Mouse (Mus musculus): Measurements from ENCODE around the gene Abl1. TPM values are rescaled to one million over a fixed set of nuclear protein-coding genes. Genes with fewer than 3 reads are reported as not detected.

Abl1 gene
- polyA plus RNA-seq, 1 experiment from 2014 or later, result 41.2 TPM

DNA sequence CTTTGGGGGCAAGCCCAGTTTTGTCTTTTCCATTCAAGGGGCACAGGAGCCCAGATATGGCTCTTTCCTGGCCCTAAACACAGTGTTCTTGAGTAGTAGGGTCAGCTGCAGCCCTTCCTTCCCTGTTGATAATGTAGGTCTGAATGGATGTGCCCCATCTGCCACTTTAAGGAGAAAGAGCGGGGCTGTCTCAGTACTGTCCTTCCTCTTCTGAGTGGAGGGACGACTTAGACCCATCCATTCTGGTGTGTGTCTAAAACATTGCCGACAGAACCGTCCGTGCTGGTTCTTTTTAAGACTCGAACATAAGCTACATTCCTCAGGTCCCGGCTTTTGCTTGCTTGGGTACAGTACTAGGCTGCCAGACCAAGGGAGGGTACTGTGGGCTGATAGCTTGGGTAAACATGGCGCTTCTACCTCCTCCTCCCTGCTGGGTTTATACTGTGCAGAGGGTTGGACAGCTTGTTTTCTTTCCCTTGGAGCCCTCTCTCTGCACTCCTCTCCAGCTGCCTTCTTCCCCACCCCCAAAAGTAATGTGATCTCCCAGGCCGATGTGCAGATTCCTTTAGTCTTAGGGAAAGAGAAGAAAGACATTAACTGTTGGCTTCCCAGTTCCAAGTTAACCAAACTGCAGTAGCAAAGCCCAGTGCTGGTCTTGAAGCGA is 61.0 kb downstream of the Abl1 start:
- H3K4me3 ChIP-seq, result peak overlapping the region; percentile 8; the same call in 1 of the 2 replicates
- 15% methylated on average over 10 of the region's 10 CpGs for WGBS
- peak overlapping the region; percentile 75 for H3K27ac ChIP-seq (ENCODE audit: poor library complexity, severe bottlenecking)
- H3K4me2 ChIP-seq, result peak overlapping the region; percentile 58
- H3K36me3 ChIP-seq, result peaks cover 4% of the 10 kb centered on the region; the same call in 1 of the 2 replicates
- H3K9me3 ChIP-seq (replicated peaks), result no peaks in the 10 kb centered on the region
- H3K4me1 ChIP-seq (replicated peaks), result peaks cover 69% of the 10 kb centered on the region
- no peaks in the 10 kb centered on the region for H3K27me3 ChIP-seq (replicated peaks)
- peak; percentile 79 for ATAC-seq (ENCODE audit: insufficient number of reproducible peaks, low FRiP score)
- H3K9ac ChIP-seq, result peak overlapping the region; percentile 39; the same call in 1 of the 2 replicates

DNA sequence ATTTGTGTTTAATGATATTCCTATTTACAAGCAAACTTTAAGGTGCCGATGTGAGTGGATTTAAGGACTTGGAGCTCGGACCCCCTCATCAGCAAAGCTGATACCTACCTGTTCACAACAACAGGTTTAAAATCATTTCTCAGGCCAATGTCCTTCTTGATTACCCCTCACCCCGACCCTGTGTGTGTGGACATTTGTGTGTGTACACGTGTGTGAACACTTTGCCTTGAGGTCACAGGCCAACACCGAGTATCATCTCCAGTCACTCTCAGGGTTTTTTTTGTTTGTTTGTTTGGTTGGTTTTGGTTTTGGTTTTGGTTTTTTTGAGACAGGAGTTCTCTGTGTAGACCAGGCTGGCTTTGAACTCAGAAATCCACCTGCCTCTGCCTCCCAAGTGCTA is 62.0 kb downstream of the Abl1 start:
- H3K27me3 ChIP-seq (replicated peaks), result no peaks in the 10 kb centered on the region
- peaks cover 4% of the 10 kb centered on the region; the same call in 1 of the 2 replicates for H3K36me3 ChIP-seq
- WGBS, result 80% methylated on average over 5 of the region's 5 CpGs
- H3K4me3 ChIP-seq, result no peak overlapping the region
- H3K9ac ChIP-seq, result no peak overlapping the region
- no peak overlapping the region for H3K4me2 ChIP-seq
- 0 out of 2 replicates have a peak, but pooled peaks cover 4% of the 10 kb centered on the region for H3K9me3 ChIP-seq (replicated peaks)
- no peak for ATAC-seq (ENCODE audit: insufficient number of reproducible peaks, low FRiP score)
- H3K27ac ChIP-seq (ENCODE audit: poor library complexity, severe bottlenecking), result no peak overlapping the region
- peaks cover 63% of the 10 kb centered on the region for H3K4me1 ChIP-seq (replicated peaks)

DNA sequence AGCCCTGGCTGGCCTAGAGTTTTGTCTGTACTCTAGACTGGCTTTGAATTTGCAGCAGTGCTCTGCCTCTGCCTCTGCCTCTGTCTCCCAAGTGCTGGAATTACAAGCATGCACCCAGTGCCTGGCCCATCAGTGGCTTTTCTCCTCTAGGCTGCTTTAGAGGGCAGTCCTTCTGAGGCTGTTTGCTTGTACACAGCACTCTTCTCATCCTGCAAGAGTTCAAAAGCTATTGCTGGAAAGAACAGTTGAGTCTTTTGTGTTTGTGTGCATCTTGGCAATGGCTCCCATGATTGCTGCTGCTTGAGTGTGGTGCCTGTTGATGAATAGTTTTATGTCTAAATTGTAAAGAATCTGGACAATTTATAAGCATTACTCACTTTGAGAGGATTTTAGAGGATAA is 69.3 kb downstream of the Abl1 start:
- no peak overlapping the region for H3K4me3 ChIP-seq
- H3K4me1 ChIP-seq (replicated peaks), result peaks cover 45% of the 10 kb centered on the region
- no peaks in the 10 kb centered on the region for H3K27me3 ChIP-seq (replicated peaks)
- no peak for ATAC-seq (ENCODE audit: insufficient number of reproducible peaks, low FRiP score)
- no peak overlapping the region for H3K9ac ChIP-seq
- no peak overlapping the region for H3K4me2 ChIP-seq
- peaks cover 7% of the 10 kb centered on the region; the same call in 1 of the 2 replicates for H3K36me3 ChIP-seq
- H3K9me3 ChIP-seq (replicated peaks), result 0 out of 2 replicates have a peak, but pooled peaks cover 4% of the 10 kb centered on the region
- H3K27ac ChIP-seq (ENCODE audit: poor library complexity, severe bottlenecking), result peak overlapping the region; percentile 82

DNA sequence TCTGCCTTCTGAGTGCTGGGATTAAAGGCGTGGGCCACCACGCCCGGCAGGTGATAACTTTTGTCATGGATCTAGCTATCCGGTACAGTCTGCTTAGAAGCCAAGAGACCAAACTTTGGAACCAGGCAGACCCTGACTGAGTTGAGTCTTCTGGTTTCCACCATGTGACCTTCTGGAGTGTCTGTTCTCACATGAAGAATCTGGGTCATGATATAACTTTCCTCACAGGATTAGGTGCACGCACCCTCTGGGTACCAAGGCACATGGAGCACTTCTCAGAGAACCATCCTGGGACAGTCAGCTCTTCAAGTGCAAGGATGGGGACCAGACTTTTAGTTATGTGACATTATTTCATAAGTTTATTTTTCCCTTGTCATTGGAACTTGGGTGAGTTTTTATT is 70.8 kb downstream of the Abl1 start:
- Histone ChIP-seq H3K27ac (ENCODE audit: poor library complexity, severe bottlenecking) (peak overlapping the region; percentile 98; the same call in 1 of the 2 replicates), H3K4me2 (peak overlapping the region; percentile 86), H3K9ac (peak overlapping the region; percentile 99; the same call in 1 of the 2 replicates), H3K4me1 (replicated peaks) (peaks cover 51% of the 10 kb centered on the region), H3K36me3 (peaks cover 5% of the 10 kb centered on the region; the same call in 1 of the 2 replicates), H3K27me3 (replicated peaks) (no peaks in the 10 kb centered on the region), H3K9me3 (replicated peaks) (0 out of 2 replicates have a peak, but pooled peaks cover 4% of the 10 kb centered on the region), H3K4me3 (peak overlapping the region; percentile 90)
- 82% methylated on average over 5 of the region's 5 CpGs for WGBS
- no peak for ATAC-seq (ENCODE audit: insufficient number of reproducible peaks, low FRiP score)

DNA sequence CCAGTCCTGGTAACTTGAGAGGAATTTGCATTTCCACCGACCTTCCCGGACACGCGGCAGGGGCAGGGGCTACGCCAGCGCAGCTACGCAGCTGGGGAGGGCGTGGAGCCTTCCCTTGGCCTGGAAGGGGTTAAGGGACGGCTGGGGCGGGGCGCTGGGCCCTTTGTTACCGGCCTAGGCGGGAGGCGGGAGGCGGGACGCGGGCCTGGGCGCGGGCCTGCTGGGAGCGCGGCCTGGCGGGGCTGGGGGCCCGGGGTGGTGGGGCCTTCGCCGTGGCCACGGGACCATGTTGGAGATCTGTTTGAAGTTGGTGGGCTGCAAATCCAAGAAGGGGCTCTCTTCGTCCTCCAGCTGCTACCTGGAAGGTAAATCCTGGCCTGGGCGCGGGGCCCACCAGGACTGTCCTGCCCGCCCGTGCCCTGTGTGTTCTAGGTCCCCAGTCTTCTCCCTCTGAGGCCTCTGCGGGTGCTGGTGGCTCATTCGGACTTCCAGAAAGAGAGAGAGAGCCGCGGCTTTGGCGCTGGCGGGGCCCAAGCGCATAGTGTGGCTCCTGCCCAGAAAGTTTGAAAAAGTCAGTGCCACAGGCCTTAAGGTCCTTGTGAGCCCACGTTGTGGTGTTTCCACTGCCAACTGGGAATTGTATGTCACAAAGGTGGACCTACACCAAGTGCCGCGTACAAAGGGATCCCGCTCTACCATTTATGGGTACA is 71.7 kb downstream of the Abl1 start:
- 0 out of 2 replicates have a peak, but pooled peaks cover 6% of the 10 kb centered on the region for H3K36me3 ChIP-seq
- H3K27me3 ChIP-seq (replicated peaks), result no peaks in the 10 kb centered on the region
- H3K9ac ChIP-seq, result peak overlapping the region; percentile 99
- peak overlapping the region; percentile 86 for H3K4me2 ChIP-seq
- peak overlapping the region; percentile 90 for H3K4me3 ChIP-seq
- no peaks in the 10 kb centered on the region for H3K9me3 ChIP-seq (replicated peaks)
- H3K4me1 ChIP-seq (replicated peaks), result peaks cover 59% of the 10 kb centered on the region
- under 1% methylated on average over 42 of the region's 42 CpGs for WGBS
- peak; percentile 91 for ATAC-seq (ENCODE audit: insufficient number of reproducible peaks, low FRiP score)
- peak overlapping the region; percentile 98 for H3K27ac ChIP-seq (ENCODE audit: poor library complexity, severe bottlenecking)

DNA sequence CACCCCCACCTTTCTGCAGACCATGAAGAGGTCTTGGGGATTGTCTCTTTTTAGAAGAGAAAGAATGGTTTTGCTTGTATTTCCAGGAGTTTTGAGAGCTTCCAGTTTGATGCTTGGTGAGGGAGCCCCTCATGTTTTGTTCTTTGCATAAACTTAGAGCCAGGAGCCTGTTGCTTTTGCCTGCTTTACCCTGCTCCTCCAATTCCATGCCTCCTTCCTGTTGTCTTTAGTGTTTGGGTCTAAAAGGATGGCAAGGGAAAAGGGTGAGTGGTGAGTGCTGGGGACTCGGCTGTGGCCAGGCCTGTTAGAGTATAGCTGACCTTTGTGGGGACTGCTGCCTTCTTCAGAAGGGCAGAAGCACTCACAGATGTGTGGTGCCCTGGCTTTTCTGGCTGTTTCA is 72.3 kb downstream of the Abl1 start:
- peak overlapping the region; percentile 98 for H3K27ac ChIP-seq (ENCODE audit: poor library complexity, severe bottlenecking)
- peak overlapping the region; percentile 99 for H3K9ac ChIP-seq
- no peak for ATAC-seq (ENCODE audit: insufficient number of reproducible peaks, low FRiP score)
- H3K27me3 ChIP-seq (replicated peaks), result no peaks in the 10 kb centered on the region
- H3K4me1 ChIP-seq (replicated peaks), result peaks cover 64% of the 10 kb centered on the region
- peak overlapping the region; percentile 90 for H3K4me3 ChIP-seq
- 0 out of 2 replicates have a peak, but pooled peaks cover 6% of the 10 kb centered on the region for H3K36me3 ChIP-seq
- peak overlapping the region; percentile 86 for H3K4me2 ChIP-seq
- 0% methylated on average over 1 of the region's 1 CpGs for WGBS
- no peaks in the 10 kb centered on the region for H3K9me3 ChIP-seq (replicated peaks)

DNA sequence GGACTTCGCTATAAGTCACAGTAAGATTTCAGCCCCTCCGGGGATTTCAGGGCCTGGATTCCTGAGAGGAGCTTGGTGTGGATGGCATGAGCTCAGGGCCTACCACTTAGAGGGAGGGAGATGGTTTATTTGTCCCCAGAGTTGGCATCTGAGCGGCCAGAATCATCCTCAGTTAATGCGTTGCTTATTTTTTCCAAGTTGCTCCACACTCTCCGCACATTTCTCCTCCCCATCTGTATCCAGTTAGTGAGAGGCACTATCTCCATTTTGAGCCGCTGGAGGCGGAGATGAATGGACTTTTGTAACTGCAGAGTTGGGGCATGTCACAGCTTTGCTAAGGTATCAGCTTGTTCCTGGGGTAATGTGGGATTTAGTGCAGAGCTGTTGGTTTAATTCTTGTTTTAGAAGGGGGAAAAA is 72.9 kb downstream of the Abl1 start:
- WGBS, result 6% methylated on average over 7 of the region's 7 CpGs
- Histone ChIP-seq H3K4me3 (peak overlapping the region; percentile 90), H3K27ac (ENCODE audit: poor library complexity, severe bottlenecking) (peak overlapping the region; percentile 98), H3K4me1 (replicated peaks) (peaks cover 69% of the 10 kb centered on the region), H3K27me3 (replicated peaks) (no peaks in the 10 kb centered on the region), H3K9ac (peak overlapping the region; percentile 99), H3K4me2 (peak overlapping the region; percentile 86), H3K36me3 (0 out of 2 replicates have a peak, but pooled peaks cover 2% of the 10 kb centered on the region), H3K9me3 (replicated peaks) (no peaks in the 10 kb centered on the region)
- ATAC-seq (ENCODE audit: insufficient number of reproducible peaks, low FRiP score), result no peak

DNA sequence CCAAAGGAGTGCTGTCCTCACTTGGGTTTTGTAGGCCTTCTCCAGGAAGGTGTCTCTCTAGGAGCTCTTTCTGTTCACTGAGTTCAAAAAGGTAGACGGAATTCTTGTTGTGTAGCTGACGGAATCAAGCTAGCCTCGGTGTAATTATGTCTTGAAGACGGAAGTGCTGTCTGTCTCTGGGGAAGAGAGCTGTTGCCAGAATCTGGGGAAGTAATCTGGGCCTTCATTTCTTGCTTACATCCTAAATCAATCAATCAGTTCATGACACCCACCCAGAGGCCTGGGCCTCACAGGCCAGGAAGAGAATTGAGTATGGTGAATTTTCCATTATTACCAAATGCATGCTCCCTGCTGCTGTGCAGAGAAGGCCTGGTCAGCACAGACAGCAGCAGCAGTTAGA is 73.4 kb downstream of the Abl1 start:
- peaks cover 69% of the 10 kb centered on the region for H3K4me1 ChIP-seq (replicated peaks)
- no peak for ATAC-seq (ENCODE audit: insufficient number of reproducible peaks, low FRiP score)
- H3K4me2 ChIP-seq, result peak overlapping the region; percentile 86
- H3K27me3 ChIP-seq (replicated peaks), result no peaks in the 10 kb centered on the region
- no peaks in the 10 kb centered on the region for H3K9me3 ChIP-seq (replicated peaks)
- 0 out of 2 replicates have a peak, but pooled peaks cover 2% of the 10 kb centered on the region for H3K36me3 ChIP-seq
- H3K4me3 ChIP-seq, result peak overlapping the region; percentile 90
- peak overlapping the region; percentile 99 for H3K9ac ChIP-seq
- H3K27ac ChIP-seq (ENCODE audit: poor library complexity, severe bottlenecking), result peak overlapping the region; percentile 98
- WGBS, result 19% methylated on average over 4 of the region's 4 CpGs

DNA sequence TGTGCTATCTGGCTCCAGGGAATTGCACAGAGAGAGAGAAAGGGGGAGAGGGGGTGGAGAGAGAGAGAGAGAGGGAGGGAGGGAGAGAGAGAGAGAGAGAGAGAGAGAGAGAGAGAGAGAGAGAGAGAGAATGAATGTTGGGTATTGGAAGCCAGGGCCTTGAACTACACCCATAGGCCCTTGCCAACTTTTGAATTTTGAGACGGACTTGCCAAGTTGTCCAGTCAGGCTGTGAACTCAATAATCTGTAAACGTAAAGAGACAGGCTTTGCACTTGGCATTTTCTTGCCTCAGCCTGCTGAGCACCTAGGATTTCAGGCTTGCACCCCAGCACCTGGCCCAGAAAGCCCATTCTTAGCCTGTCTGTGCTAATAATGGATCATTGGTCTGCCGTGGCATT is 74.0 kb downstream of the Abl1 start:
- Histone ChIP-seq H3K4me1 (replicated peaks) (peaks cover 70% of the 10 kb centered on the region), H3K4me3 (peak overlapping the region; percentile 90), H3K36me3 (0 out of 2 replicates have a peak, but pooled peaks cover 2% of the 10 kb centered on the region), H3K9me3 (replicated peaks) (no peaks in the 10 kb centered on the region), H3K27ac (ENCODE audit: poor library complexity, severe bottlenecking) (peak overlapping the region; percentile 98), H3K27me3 (replicated peaks) (no peaks in the 10 kb centered on the region), H3K4me2 (peak overlapping the region; percentile 86), H3K9ac (peak overlapping the region; percentile 99)
- ATAC-seq (ENCODE audit: insufficient number of reproducible peaks, low FRiP score), result no peak
- WGBS, result 26% methylated on average over 3 of the region's 3 CpGs

DNA sequence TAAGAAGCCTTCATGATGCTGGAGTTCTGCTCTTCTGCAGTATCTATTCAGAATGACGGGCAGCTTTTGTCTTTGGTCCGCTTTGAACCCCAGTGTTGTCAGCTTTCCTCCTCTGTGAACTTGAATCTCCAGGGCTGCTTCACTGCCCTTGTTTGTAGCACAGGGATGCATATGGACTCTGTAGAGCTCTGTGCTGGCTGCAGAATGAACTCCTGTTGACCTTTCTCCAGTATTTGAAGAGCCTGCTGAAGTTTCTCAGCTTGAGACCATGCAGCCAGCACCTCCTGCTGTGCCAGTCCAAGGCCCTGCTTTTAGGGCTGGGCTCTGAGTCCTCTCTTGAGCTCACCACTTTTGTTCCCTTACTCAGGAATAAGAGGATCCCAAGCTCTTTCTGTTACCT is 74.7 kb downstream of the Abl1 start:
- 15% methylated on average over 2 of the region's 2 CpGs for whole genome bisulfite sequencing
- Histone ChIP-seq H3K27ac (ENCODE audit: poor library complexity, severe bottlenecking) (peak overlapping the region; percentile 98), H3K4me3 (peak overlapping the region; percentile 8; the same call in 1 of the 2 replicates), H3K36me3 (0 out of 2 replicates have a peak, but pooled peaks cover 2% of the 10 kb centered on the region), H3K4me1 (replicated peaks) (peaks cover 72% of the 10 kb centered on the region), H3K27me3 (replicated peaks) (no peaks in the 10 kb centered on the region), H3K9ac (peak overlapping the region; percentile 6; the same call in 1 of the 2 replicates), H3K4me2 (peak overlapping the region; percentile 36), H3K9me3 (replicated peaks) (no peaks in the 10 kb centered on the region)
- ATAC-seq (ENCODE audit: insufficient number of reproducible peaks, low FRiP score), result no peak

DNA sequence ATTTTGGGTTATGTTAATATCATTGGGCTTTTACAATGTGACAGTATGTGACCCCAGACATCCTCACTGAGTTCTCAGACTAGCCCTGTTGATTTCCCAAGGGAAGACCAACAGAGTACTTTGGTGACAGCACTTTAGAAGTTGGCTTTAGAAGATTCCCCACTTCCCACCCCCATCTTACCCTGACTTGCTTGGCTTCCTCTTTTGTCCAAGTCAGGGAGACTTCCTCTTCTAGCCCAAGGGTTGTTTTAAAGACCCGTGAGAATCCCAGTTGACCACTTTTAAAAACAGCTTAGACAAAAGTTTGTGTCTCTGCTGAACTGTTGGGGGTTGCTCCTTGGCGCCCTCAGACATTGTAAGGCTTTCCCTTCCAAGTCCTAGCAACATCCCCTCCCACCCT is 75.1 kb downstream of the Abl1 start:
- H3K4me2 ChIP-seq, result peak overlapping the region; percentile 36
- no peaks in the 10 kb centered on the region for H3K9me3 ChIP-seq (replicated peaks)
- no peak for ATAC-seq (ENCODE audit: insufficient number of reproducible peaks, low FRiP score)
- peak overlapping the region; percentile 6; the same call in 1 of the 2 replicates for H3K9ac ChIP-seq
- H3K36me3 ChIP-seq, result 0 out of 2 replicates have a peak, but pooled peaks cover 2% of the 10 kb centered on the region
- no peaks in the 10 kb centered on the region for H3K27me3 ChIP-seq (replicated peaks)
- H3K27ac ChIP-seq (ENCODE audit: poor library complexity, severe bottlenecking), result peak overlapping the region; percentile 98
- 0 out of 2 replicates have a peak overlapping the region, but pooled peaks have one; percentile 8 for H3K4me3 ChIP-seq
- 30% methylated on average over 2 of the region's 2 CpGs for WGBS
- H3K4me1 ChIP-seq (replicated peaks), result peaks cover 74% of the 10 kb centered on the region

Measured in heart, embryonic 12.5 days (tissue).